Mouse (Mus musculus) ES-Bruce4 (cell line): ENCODE results near the gene Tdrd3. TPM values are rescaled to one million over a fixed set of nuclear protein-coding genes. Genes with fewer than 3 reads are reported as not detected.

Source experiments
- H3K27ac ChIP-seq: 2 replicates; pipeline ENCODE4 v1.5.1; 2012; ENCODE audit warnings: low read length, inconsistent platforms; ENCODE audit not compliant: insufficient read depth
- H3K27me3 ChIP-seq: 2 replicates; pipeline ENCODE4 v1.6.1; 2012; ENCODE audit warnings: mild to moderate bottlenecking, low read length, inconsistent platforms; ENCODE audit not compliant: control insufficient read depth, poor library complexity, insufficient read depth, severe bottlenecking
- H3K36me3 ChIP-seq: 2 replicates; pipeline ENCODE4 v1.6.1; 2012; ENCODE audit warnings: inconsistent platforms, mild to moderate bottlenecking, low read length, moderate library complexity; ENCODE audit not compliant: control insufficient read depth, poor library complexity, insufficient read depth, severe bottlenecking
- H3K4me1 ChIP-seq: one replicate; pipeline ENCODE4 v1.8.1; 2011; ENCODE audit warnings: low read length; ENCODE audit not compliant: control insufficient read depth, insufficient read depth
- H3K4me3 ChIP-seq: 2 replicates; pipeline ENCODE4 v1.5.1; 2011; ENCODE audit warnings: low read depth, mild to moderate bottlenecking, low read length
- H3K9ac ChIP-seq: 2 replicates; pipeline ENCODE4 v1.6.1; 2012; ENCODE audit warnings: low read depth, mild to moderate bottlenecking, inconsistent platforms; ENCODE audit not compliant: poor library complexity, severe bottlenecking
- H3K9me3 ChIP-seq: replicated peaks from 2 replicates; pipeline ENCODE4 v1.6.1; 2012; ENCODE audit warnings: mild to moderate bottlenecking, low read length, inconsistent platforms; ENCODE audit not compliant: control insufficient read depth, poor library complexity, insufficient read depth, severe bottlenecking
- CTCF ChIP-seq: IDR thresholded peaks from one replicate; pipeline ENCODE4 v1.8.1; 2011; ENCODE audit warnings: low read depth, low read length
- EP300 ChIP-seq: IDR thresholded peaks from 2 replicates; pipeline ENCODE4 v1.6.1; 2011; ENCODE audit warnings: low read depth, low read length; ENCODE audit not compliant: insufficient read depth
- POLR2A ChIP-seq: IDR thresholded peaks from one replicate; pipeline ENCODE4 v1.8.1; 2011; ENCODE audit warnings: low read length; ENCODE audit not compliant: insufficient read depth
- polyA plus RNA-seq: library from polyadenylated mRNA; stranded (reverse); fragments of >200 nt; gene quantifications from 2 replicates; pipeline ENCODE4 v1.2.4, GENCODE M21; 2011; ENCODE audit warnings: low read depth; ENCODE audit not compliant: missing spikeins, insufficient read depth, insufficient read length

Gene Tdrd3
- 16.4 and 20.1 TPM in 2 replicates for polyA plus RNA-seq

DNA sequence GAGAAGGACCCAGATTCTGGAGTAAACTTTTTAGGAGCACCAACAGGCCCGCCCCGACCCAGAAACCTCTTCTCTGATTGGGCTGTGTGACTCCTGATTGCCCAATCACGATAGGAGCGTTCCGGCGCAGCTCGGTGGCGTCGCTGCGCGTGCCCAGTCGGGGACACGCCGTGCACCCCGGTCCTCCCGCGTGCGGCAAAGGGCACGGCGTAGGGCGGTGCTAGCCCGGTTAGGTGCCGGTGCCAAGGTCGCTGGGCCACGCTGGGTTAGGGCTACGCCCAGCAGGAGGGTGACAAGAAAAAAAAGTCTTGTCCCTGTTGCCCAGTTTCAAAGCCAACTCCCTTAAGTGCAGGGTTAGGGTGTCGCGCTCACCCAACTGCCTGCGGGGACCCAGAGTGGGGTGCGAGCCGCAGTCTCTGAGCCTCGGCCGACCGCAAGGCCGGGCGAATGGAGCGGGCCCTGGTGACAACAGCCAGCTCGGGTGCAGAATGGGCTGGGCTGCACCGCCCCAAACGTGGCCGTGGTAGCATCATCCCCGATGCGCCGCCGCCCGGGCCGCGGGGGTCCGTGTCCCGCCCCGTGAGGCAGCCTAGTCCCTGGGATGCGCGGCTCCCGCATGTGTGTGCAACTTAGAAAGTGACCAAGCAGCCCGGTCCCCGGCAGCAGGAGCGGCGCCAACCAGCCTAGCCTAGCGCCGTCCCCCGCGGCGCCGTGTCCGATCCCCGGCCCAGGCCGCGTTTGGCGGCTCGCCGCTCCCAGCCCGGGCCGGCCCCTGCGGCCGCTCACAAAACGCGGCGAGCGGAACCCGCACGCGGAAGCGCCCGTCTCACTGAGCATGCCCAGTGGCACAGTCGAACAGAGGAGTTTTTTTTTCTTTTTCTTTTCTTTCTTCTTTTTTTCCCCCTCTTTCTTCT is at the start of gene Tdrd3:
Gene Tdrd3, plus strand, starts transcription at position 832 of the 914 bp plus-strand sequence.
- H3K4me3 ChIP-seq = peak within 1 kb of the TSS; percentile 91
- H3K4me1 ChIP-seq = peaks cover 4% of the 10 kb centered on the region
- H3K9ac ChIP-seq = peak within 1 kb of the TSS; percentile 92
- H3K27ac ChIP-seq = peak within 1 kb of the TSS; percentile 71
- no peaks in the 10 kb centered on the region for H3K36me3 ChIP-seq
- TF ChIP-seq POLR2A = peak; percentile 63
- TF ChIP-seq CTCF = no peak
- TF ChIP-seq EP300 = no peak
- no peaks in the 10 kb centered on the region for H3K27me3 ChIP-seq
- H3K9me3 ChIP-seq = no peaks in the 10 kb centered on the region

DNA sequence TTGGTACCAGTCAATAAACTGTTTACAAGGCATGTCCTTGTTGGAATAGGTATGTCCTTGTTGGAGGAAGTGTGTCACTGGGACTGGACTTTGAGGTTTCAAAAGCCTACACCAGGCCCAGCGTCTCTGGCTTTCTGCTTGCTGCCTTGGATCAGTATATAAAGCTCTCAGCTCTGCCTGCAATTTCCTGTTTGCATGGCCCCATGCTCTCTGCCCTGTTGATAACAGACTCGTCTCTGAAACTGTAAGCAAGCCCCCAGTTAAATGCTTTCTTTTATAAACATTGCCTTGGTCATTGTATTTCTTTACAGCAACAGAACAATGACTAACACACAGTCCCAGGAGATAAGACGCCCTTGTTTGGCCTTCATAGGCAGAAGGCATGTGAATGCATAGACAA is 49.3 kb upstream of the Tdrd3 start:
- H3K27ac ChIP-seq = no peak overlapping the region
- no peak for TF ChIP-seq EP300
- TF ChIP-seq CTCF = no peak
- TF ChIP-seq POLR2A = no peak
- no peaks in the 10 kb centered on the region for H3K9me3 ChIP-seq
- H3K27me3 ChIP-seq = no peaks in the 10 kb centered on the region
- no peaks in the 10 kb centered on the region for H3K36me3 ChIP-seq
- H3K4me3 ChIP-seq = no peak overlapping the region
- H3K9ac ChIP-seq = no peak overlapping the region
- H3K4me1 ChIP-seq = no peaks in the 10 kb centered on the region

DNA sequence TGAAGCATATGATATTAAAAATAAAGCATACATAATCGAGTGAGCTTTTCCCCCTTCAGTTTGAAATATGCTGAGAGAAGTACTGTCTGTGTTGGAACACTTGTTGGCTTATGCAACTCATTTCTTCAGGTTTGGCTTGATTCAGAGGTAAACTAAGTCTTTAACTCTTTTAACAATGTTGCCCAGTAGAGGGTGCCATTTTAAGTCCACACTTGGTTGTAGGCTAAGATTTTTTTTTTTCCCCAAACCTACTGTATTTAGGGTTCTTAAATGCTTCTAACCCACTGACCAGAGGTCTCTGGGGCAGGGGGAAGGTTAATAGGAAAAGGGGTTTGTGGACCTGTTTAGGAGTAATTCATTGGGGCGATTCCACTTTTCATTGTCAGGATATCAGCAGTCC is 33.4 kb upstream of the Tdrd3 start:
- no peak overlapping the region for H3K4me3 ChIP-seq
- no peak overlapping the region for H3K27ac ChIP-seq
- no peaks in the 10 kb centered on the region for H3K36me3 ChIP-seq
- H3K9ac ChIP-seq = no peak overlapping the region
- TF ChIP-seq POLR2A (no peak), CTCF (no peak)
- H3K4me1 ChIP-seq = no peaks in the 10 kb centered on the region
- H3K27me3 ChIP-seq = no peaks in the 10 kb centered on the region
- peaks cover 28% of the 10 kb centered on the region for H3K9me3 ChIP-seq

GRCm38 (mm10) chr14:87384288-87385268 is 31.9 kb upstream of the Tdrd3 start:
- Histone ChIP-seq H3K27ac (peak overlapping the region; percentile 61), H3K27me3 (no peaks in the 10 kb centered on the region), H3K4me3 (no peak overlapping the region), H3K4me1 (no peaks in the 10 kb centered on the region), H3K9me3 (peaks cover 28% of the 10 kb centered on the region), H3K9ac (no peak overlapping the region), H3K36me3 (no peaks in the 10 kb centered on the region)
- TF ChIP-seq POLR2A (no peak), EP300 (no peak), CTCF (no peak)

GRCm38 (mm10) chr14:87393096-87393495 is 23.3 kb upstream of the Tdrd3 start:
- H3K9ac ChIP-seq = no peak overlapping the region
- peak overlapping the region; percentile 66 for H3K27ac ChIP-seq
- no peaks in the 10 kb centered on the region for H3K36me3 ChIP-seq
- peaks cover 40% of the 10 kb centered on the region for H3K9me3 ChIP-seq
- H3K4me1 ChIP-seq = no peaks in the 10 kb centered on the region
- TF ChIP-seq EP300 (no peak), POLR2A (no peak), CTCF (no peak)
- H3K27me3 ChIP-seq = no peaks in the 10 kb centered on the region
- H3K4me3 ChIP-seq = no peak overlapping the region
